Mouse (Mus musculus) heart, embryonic 10.5 days (tissue): ENCODE data around the gene Cldn7. TPM values are rescaled to one million over a fixed set of nuclear protein-coding genes. Genes with fewer than 3 reads are reported as not detected.
A peak's percentile ranks its signal among the peaks of the same experiment; 100 is the strongest.
"Not testable (repeated sequence)": the region's sequence is repeated elsewhere in the genome, so short reads cannot be mapped to it uniquely, and the experiment has no call there.

Experiments used
- DNase-seq: peaks from one replicate; pipeline ENCODE4 v3.0.0-alpha.2; 2017; ENCODE audit warnings: low spot score
- H3K27ac ChIP-seq: fragments of 300-500 bp; sonication (generic); 2 replicates; pipeline ENCODE4 v1.5.1; 2016; ENCODE audit warnings: mild to moderate bottlenecking
- H3K27me3 ChIP-seq: fragments of 300-500 bp; sonication (generic); 2 replicates; pipeline ENCODE4 v1.6.1; 2016; ENCODE audit warnings: mild to moderate bottlenecking; ENCODE audit not compliant: poor library complexity, insufficient read depth, severe bottlenecking
- H3K36me3 ChIP-seq: fragments of 300-500 bp; sonication (generic); 2 replicates; pipeline ENCODE4 v1.6.1; 2016; ENCODE audit warnings: mild to moderate bottlenecking, moderate library complexity
- H3K4me1 ChIP-seq: fragments of 300-500 bp; sonication (generic); 2 replicates; pipeline ENCODE4 v1.6.1; 2016; ENCODE audit warnings: mild to moderate bottlenecking
- H3K4me3 ChIP-seq: fragments of 300-500 bp; sonication (generic); 2 replicates; pipeline ENCODE4 v1.5.1; 2016; ENCODE audit warnings: mild to moderate bottlenecking, moderate library complexity
- H3K9me3 ChIP-seq: fragments of 300-500 bp; sonication (generic); 2 replicates; pipeline ENCODE4 v1.6.1; 2016; ENCODE audit warnings: mild to moderate bottlenecking, moderate library complexity
- WGBS: fragments of 180-500 bp; shearing (Covaris S2); methylation state at CpG from one replicate; pipeline ENCODE4 v1.1.7; 2016; 5-methylcytosine and 5-hydroxymethylcytosine counted together
- polyA plus RNA-seq: library from polyadenylated mRNA; unstranded; fragments of >200 nt; fragmentation: Nextera tagmentation; extraction: Ambion mirVana; gene quantifications from 2 replicates; pipeline ENCODE4 v1.2.1, GENCODE M21; 2016

Cldn7 gene
- polyA plus RNA-seq, 1 experiment from 2014 or later: 22.3 TPM

GRCm38 (mm10) chr11:69950807-69951459 lies 13.6 kb upstream of the Cldn7 start:
- no peak overlapping the region for H3K4me3 ChIP-seq
- H3K27ac ChIP-seq: no peak overlapping the region
- H3K36me3 ChIP-seq: peaks cover 6% of the 10 kb centered on the region
- peaks cover 13% of the 10 kb centered on the region; the same call in 1 of the 2 replicates for H3K27me3 ChIP-seq
- H3K9me3 ChIP-seq: no peaks in the 10 kb centered on the region
- peaks cover 31% of the 10 kb centered on the region for H3K4me1 ChIP-seq
- 40% methylated on average over 4 of the region's 4 CpGs for WGBS
- DNase-seq: no peak

- Histone ChIP-seq H3K4me3 (no peak overlapping the region), H3K9me3 (no peaks in the 10 kb centered on the region), H3K27me3 (peaks cover 5% of the 10 kb centered on the region; the same call in 1 of the 2 replicates), H3K36me3 (no peaks in the 10 kb centered on the region), H3K4me1 (peaks cover 18% of the 10 kb centered on the region), H3K27ac (no peak overlapping the region)
- 42% methylated on average over 1 of the region's 1 CpGs for WGBS
- no peak for DNase-seq
Measured at GRCm38 (mm10) chr11:69952274-69952673, 12.3 kb upstream of the Cldn7 start.

- Histone ChIP-seq H3K9me3 (no peaks in the 10 kb centered on the region), H3K4me3 (no peak overlapping the region), H3K27me3 (peaks cover 5% of the 10 kb centered on the region; the same call in 1 of the 2 replicates), H3K27ac (no peak overlapping the region), H3K4me1 (peaks cover 9% of the 10 kb centered on the region), H3K36me3 (no peaks in the 10 kb centered on the region)
- WGBS: 41% methylated on average over 11 of the region's 11 CpGs
- DNase-seq: no peak
Measured at GRCm38 (mm10) chr11:69953267-69953915, 11.2 kb upstream of the Cldn7 start.

- H3K27ac ChIP-seq, H3K4me1 ChIP-seq, H3K9me3 ChIP-seq, DNase-seq, H3K27me3 ChIP-seq, H3K36me3 ChIP-seq, H3K4me3 ChIP-seq: not testable (repeated sequence)
- 73% methylated on average over 4 of the region's 4 CpGs for WGBS
Measured at GRCm38 (mm10) chr11:69955618-69956017, 9.0 kb upstream of the Cldn7 start.

- Histone ChIP-seq H3K27ac (no peak overlapping the region), H3K4me1 (peaks cover 4% of the 10 kb centered on the region; the same call in 1 of the 2 replicates), H3K36me3 (no peaks in the 10 kb centered on the region), H3K9me3 (no peaks in the 10 kb centered on the region), H3K27me3 (peaks cover 2% of the 10 kb centered on the region; the same call in 1 of the 2 replicates), H3K4me3 (no peak overlapping the region)
- no peak for DNase-seq
- 71% methylated on average over 1 of the region's 1 CpGs for WGBS
Measured at GRCm38 (mm10) chr11:69956218-69956617, 8.4 kb upstream of the Cldn7 start.

GRCm38 (mm10) chr11:69960616-69961015 lies 4.0 kb upstream of the Cldn7 start:
- no peak for DNase-seq
- H3K36me3 ChIP-seq: no peaks in the 10 kb centered on the region
- peaks cover 43% of the 10 kb centered on the region for H3K27me3 ChIP-seq
- peaks cover 9% of the 10 kb centered on the region for H3K4me1 ChIP-seq
- WGBS: 27% methylated on average over 5 of the region's 5 CpGs
- no peak overlapping the region for H3K4me3 ChIP-seq
- H3K27ac ChIP-seq: no peak overlapping the region
- no peaks in the 10 kb centered on the region for H3K9me3 ChIP-seq

GRCm38 (mm10) chr11:69961841-69962240 lies 2.7 kb upstream of the Cldn7 start:
- Histone ChIP-seq H3K4me3 (no peak overlapping the region), H3K27me3 (peaks cover 55% of the 10 kb centered on the region), H3K4me1 (peaks cover 20% of the 10 kb centered on the region), H3K27ac (no peak overlapping the region), H3K9me3 (no peaks in the 10 kb centered on the region), H3K36me3 (no peaks in the 10 kb centered on the region)
- 44% methylated on average over 5 of the region's 5 CpGs for WGBS
- DNase-seq: no peak

GRCm38 (mm10) chr11:69965271-69966005 lies 859 bp downstream of the Cldn7 start:
- H3K36me3 ChIP-seq: peaks cover 24% of the 10 kb centered on the region
- H3K27ac ChIP-seq: 0 out of 2 replicates have a peak overlapping the region, but pooled peaks have one; percentile 43
- 1% methylated on average over 49 of the region's 49 CpGs for WGBS
- no peak for DNase-seq
- H3K9me3 ChIP-seq: no peaks in the 10 kb centered on the region
- H3K4me1 ChIP-seq: peaks cover 21% of the 10 kb centered on the region
- H3K4me3 ChIP-seq: peak overlapping the region; percentile 59
- peaks cover 74% of the 10 kb centered on the region for H3K27me3 ChIP-seq

- Histone ChIP-seq H3K4me1 (peaks cover 21% of the 10 kb centered on the region), H3K27ac (peak overlapping the region; percentile 78), H3K27me3 (peaks cover 74% of the 10 kb centered on the region), H3K9me3 (no peaks in the 10 kb centered on the region), H3K4me3 (peak overlapping the region; percentile 59), H3K36me3 (peaks cover 28% of the 10 kb centered on the region)
- DNase-seq: no peak
- WGBS: 2% methylated on average over 59 of the region's 59 CpGs
Measured at GRCm38 (mm10) chr11:69966006-69966859, 1.7 kb downstream of the Cldn7 start.

- WGBS: 36% methylated on average over 17 of the region's 17 CpGs
- H3K4me1 ChIP-seq: peaks cover 21% of the 10 kb centered on the region
- no peaks in the 10 kb centered on the region for H3K9me3 ChIP-seq
- H3K36me3 ChIP-seq: peaks cover 36% of the 10 kb centered on the region
- H3K4me3 ChIP-seq: peak overlapping the region; percentile 59
- peak overlapping the region; percentile 78 for H3K27ac ChIP-seq
- DNase-seq: no peak
- H3K27me3 ChIP-seq: peaks cover 67% of the 10 kb centered on the region
Measured at GRCm38 (mm10) chr11:69966860-69967517, 2.4 kb downstream of the Cldn7 start.

- peaks cover 54% of the 10 kb centered on the region for H3K36me3 ChIP-seq
- H3K27me3 ChIP-seq: peaks cover 49% of the 10 kb centered on the region
- no peak overlapping the region for H3K4me3 ChIP-seq
- WGBS: 82% methylated on average over 4 of the region's 4 CpGs
- H3K9me3 ChIP-seq: no peaks in the 10 kb centered on the region
- no peak for DNase-seq
- H3K27ac ChIP-seq: no peak overlapping the region
- peaks cover 21% of the 10 kb centered on the region for H3K4me1 ChIP-seq
Measured at GRCm38 (mm10) chr11:69968793-69969192, 4.2 kb downstream of the Cldn7 start.

- no peak for DNase-seq
- Histone ChIP-seq H3K27ac (no peak overlapping the region), H3K4me3 (no peak overlapping the region), H3K36me3 (peaks cover 68% of the 10 kb centered on the region), H3K4me1 (peaks cover 15% of the 10 kb centered on the region), H3K9me3 (no peaks in the 10 kb centered on the region), H3K27me3 (peaks cover 35% of the 10 kb centered on the region)
- 81% methylated on average over 6 of the region's 6 CpGs for WGBS
Measured at GRCm38 (mm10) chr11:69970222-69970621, 5.6 kb downstream of the Cldn7 start.
